Mouse (Mus musculus) small intestine, adult 2 months (tissue): ENCODE measurements around the gene Wnt9a. TPM values are rescaled to one million over a fixed set of nuclear protein-coding genes. Genes with fewer than 3 reads are reported as not detected.

Experiments
- H3K27ac ChIP-seq: fragments of 200-500 bp; 2 replicates; pipeline ENCODE4 v1.5.1; 2012; ENCODE audit warnings: low read depth, low read length, control low read depth, inconsistent platforms; ENCODE audit not compliant: insufficient read depth
- H3K27me3 ChIP-seq: fragments of 200-500 bp; 2 replicates; pipeline ENCODE4 v1.6.1; 2012; ENCODE audit warnings: mild to moderate bottlenecking, moderate library complexity, low read length, inconsistent platforms; ENCODE audit not compliant: control insufficient read depth, insufficient read depth
- H3K36me3 ChIP-seq: fragments of 200-500 bp; 2 replicates; pipeline ENCODE4 v1.6.1; 2012; ENCODE audit warnings: mild to moderate bottlenecking, low read length, control low read depth, inconsistent platforms; ENCODE audit not compliant: control insufficient read depth, insufficient read depth
- H3K4me1 ChIP-seq: fragments of 200-500 bp; 2 replicates; pipeline ENCODE4 v1.6.1; 2012; ENCODE audit warnings: low read length, inconsistent platforms, mixed read lengths; ENCODE audit not compliant: control insufficient read depth, insufficient read depth, insufficient read length
- H3K4me3 ChIP-seq: fragments of 200-500 bp; 2 replicates; pipeline ENCODE4 v1.5.1; 2012; ENCODE audit warnings: low read depth, mild to moderate bottlenecking, control low read depth, inconsistent platforms, low read length, moderate library complexity
- CTCF ChIP-seq: fragments of 200-500 bp; IDR thresholded peaks from 2 replicates; pipeline ENCODE4 v1.5.1; 2012; ENCODE audit warnings: low read depth, mild to moderate bottlenecking, control low read depth, inconsistent platforms, low read length, moderate library complexity, mixed read lengths; ENCODE audit not compliant: insufficient replicate concordance, insufficient read length; ENCODE audit errors: extremely low read depth
- POLR2A ChIP-seq: fragments of 200-500 bp; IDR thresholded peaks from 2 replicates; pipeline ENCODE4 v1.6.1; 2012; ENCODE audit warnings: low read depth, mild to moderate bottlenecking, control low read depth, inconsistent platforms, low read length, moderate library complexity
- WGBS: fragments of 180-500 bp; shearing (Covaris S2); methylation state at CpG from one replicate; pipeline ENCODE4 v1.1.7; 2018; 5-methylcytosine and 5-hydroxymethylcytosine counted together
- polyA plus RNA-seq: library from polyadenylated mRNA; depleted of rRNA; stranded (reverse); fragments of >200 nt; gene quantifications from 2 replicates; pipeline ENCODE4 v1.2.3, GENCODE M21; 2012

Gene Wnt9a
- polyA plus RNA-seq, 1 experiment, result 1.2 TPM

- Histone ChIP-seq H3K4me1 (no peaks in the 10 kb centered on the region), H3K4me3 (no peak overlapping the region), H3K27me3 (no peaks in the 10 kb centered on the region), H3K36me3 (no peaks in the 10 kb centered on the region), H3K27ac (no peak overlapping the region)
- TF ChIP-seq POLR2A, result no peak
- TF ChIP-seq CTCF, result no peak
- WGBS, result 76% methylated on average over 3 of the region's 3 CpGs
Measured at GRCm38 (mm10) chr11:59322988-59323387, 16.3 kb downstream of the Wnt9a start.

GRCm38 (mm10) chr11:59324777-59325176, 18.0 kb downstream of the Wnt9a start:
- TF ChIP-seq CTCF (no peak), POLR2A (no peak)

GRCm38 (mm10) chr11:59327625-59328024, 20.9 kb downstream of the Wnt9a start:
- Histone ChIP-seq H3K27me3 (no peaks in the 10 kb centered on the region), H3K4me3 (no peak overlapping the region), H3K4me1 (no peaks in the 10 kb centered on the region), H3K36me3 (no peaks in the 10 kb centered on the region), H3K27ac (no peak overlapping the region)
- WGBS, result 80% methylated on average over 18 of the region's 18 CpGs
- TF ChIP-seq CTCF (no peak), POLR2A (no peak)

More at GRCm38 (mm10) chr11:59324777-59325176, 18.0 kb downstream of the Wnt9a start:
- Histone ChIP-seq H3K27me3 (no peaks in the 10 kb centered on the region), H3K27ac (no peak overlapping the region), H3K4me1 (no peaks in the 10 kb centered on the region), H3K4me3 (no peak overlapping the region), H3K36me3 (no peaks in the 10 kb centered on the region)
- WGBS, result 64% methylated on average over 5 of the region's 5 CpGs

GRCm38 (mm10) chr11:59329616-59330015, 22.9 kb downstream of the Wnt9a start:
- Histone ChIP-seq H3K27ac (no peak overlapping the region), H3K36me3 (no peaks in the 10 kb centered on the region), H3K4me1 (no peaks in the 10 kb centered on the region), H3K27me3 (no peaks in the 10 kb centered on the region), H3K4me3 (no peak overlapping the region)
- TF ChIP-seq CTCF (no peak), POLR2A (no peak)
- 90% methylated on average over 6 of the region's 6 CpGs for WGBS

- Histone ChIP-seq H3K27me3 (no peaks in the 10 kb centered on the region), H3K36me3 (no peaks in the 10 kb centered on the region), H3K4me3 (no peak overlapping the region), H3K27ac (no peak overlapping the region), H3K4me1 (no peaks in the 10 kb centered on the region)
- TF ChIP-seq CTCF, result peak; percentile 72; the same call in 1 of the 2 replicates
- TF ChIP-seq POLR2A, result no peak
- 63% methylated on average over 5 of the region's 5 CpGs for WGBS
Measured at GRCm38 (mm10) chr11:59330560-59330959, 23.8 kb downstream of the Wnt9a start.

GRCm38 (mm10) chr11:59331167-59331869, 24.6 kb downstream of the Wnt9a start:
- Histone ChIP-seq H3K27ac (no peak overlapping the region), H3K27me3 (no peaks in the 10 kb centered on the region), H3K36me3 (no peaks in the 10 kb centered on the region), H3K4me3 (no peak overlapping the region), H3K4me1 (no peaks in the 10 kb centered on the region)
- WGBS, result 40% methylated on average over 16 of the region's 16 CpGs
- no peak for TF ChIP-seq POLR2A
- TF ChIP-seq CTCF, result no peak

GRCm38 (mm10) chr11:59332938-59333337, 26.2 kb downstream of the Wnt9a start:
- no peaks in the 10 kb centered on the region for H3K27me3 ChIP-seq
- no peak overlapping the region for H3K4me3 ChIP-seq
- no peak overlapping the region for H3K27ac ChIP-seq
- H3K36me3 ChIP-seq, result no peaks in the 10 kb centered on the region
- whole genome bisulfite sequencing, result 74% methylated on average over 9 of the region's 9 CpGs
- H3K4me1 ChIP-seq, result no peaks in the 10 kb centered on the region
- TF ChIP-seq CTCF, result no peak
